Mouse (Mus musculus): ENCODE data around the gene Vmn2r121.

The Vmn2r121 gene

GRCm38 (mm10) chrX:124135852-124136251, at the start of gene Vmn2r121:
Vmn2r121 (minus strand) TSS chrX:124135952.
- no peak for DNase-seq (ENCODE audit: low spot score in 2 of 2)
